Mouse (Mus musculus): ENCODE measurements around the gene Cntn2. TPM values are rescaled to one million over a fixed set of nuclear protein-coding genes. Genes with fewer than 3 reads are reported as not detected.

Gene Cntn2
- total and polyA plus RNA-seq, 2 experiments from 2014 or later, result 17.7 to 84.0 TPM

- Histone ChIP-seq H3K4me2 (ENCODE audit: low read depth, low read length) (no peak overlapping the region), H3K36me3 (ENCODE audit: insufficient read depth, low read length) (peaks cover 5% of the 10 kb centered on the region), H3K9ac (replicated peaks; ENCODE audit: low read length) (no peak overlapping the region), H3K27ac (no peak overlapping the region), H3K27me3 (ENCODE audit: insufficient read depth, low read length) (no peaks in the 10 kb centered on the region), H3K9me3 (ENCODE audit: low read length) (no peaks in the 10 kb centered on the region), H3K4me1 (ENCODE audit: insufficient read depth, low read length) (no peaks in the 10 kb centered on the region), H3K4me3 (ENCODE audit: low read length) (no peak overlapping the region)
- TF ChIP-seq CTCF (IDR thresholded peaks at IDR 0.05; ENCODE audit: low read depth), result peak; percentile 33; the same call in 1 of the 2 replicates
- no peak for ATAC-seq
- no peak for DNase-seq (ENCODE audit: low spot score)
- WGBS, result 93% methylated on average over 7 of the region's 7 CpGs
Observed at GRCm38 (mm10) chr1:132469519-132469918, 73.5 kb downstream of the Cntn2 start.

- peaks cover 11% of the 10 kb centered on the region for H3K36me3 ChIP-seq (ENCODE audit: insufficient read depth, low read length)
- TF ChIP-seq CTCF (IDR thresholded peaks at IDR 0.05; ENCODE audit: low read depth), result no peak
- no peaks in the 10 kb centered on the region for H3K4me1 ChIP-seq (ENCODE audit: insufficient read depth, low read length)
- H3K27ac ChIP-seq, result no peak overlapping the region
- H3K27me3 ChIP-seq (ENCODE audit: insufficient read depth, low read length), result no peaks in the 10 kb centered on the region
- no peak overlapping the region for H3K4me3 ChIP-seq (ENCODE audit: low read length)
- no peak for DNase-seq (ENCODE audit: low spot score)
- ATAC-seq, result no peak
- no peak overlapping the region for H3K4me2 ChIP-seq (ENCODE audit: low read depth, low read length)
- no peak overlapping the region for H3K9ac ChIP-seq (replicated peaks; ENCODE audit: low read length)
- no peaks in the 10 kb centered on the region for H3K9me3 ChIP-seq (ENCODE audit: low read length)
Observed at GRCm38 (mm10) chr1:132468926-132469325, 74.1 kb downstream of the Cntn2 start.

GRCm38 (mm10) chr1:132464651-132465050 lies 78.4 kb downstream of the Cntn2 start:
- Histone ChIP-seq H3K27ac (no peak overlapping the region), H3K9me3 (ENCODE audit: low read length) (no peaks in the 10 kb centered on the region), H3K4me1 (ENCODE audit: insufficient read depth, low read length) (no peaks in the 10 kb centered on the region), H3K9ac (replicated peaks; ENCODE audit: low read length) (no peak overlapping the region), H3K4me2 (ENCODE audit: low read depth, low read length) (no peak overlapping the region), H3K4me3 (ENCODE audit: low read length) (no peak overlapping the region), H3K36me3 (ENCODE audit: insufficient read depth, low read length) (peaks cover 25% of the 10 kb centered on the region), H3K27me3 (ENCODE audit: insufficient read depth, low read length) (no peaks in the 10 kb centered on the region)
- no peak for TF ChIP-seq CTCF (IDR thresholded peaks at IDR 0.05; ENCODE audit: low read depth)
- ATAC-seq (no peak), DNase-seq (ENCODE audit: low spot score) (no peak)
- 82% methylated on average over 5 of the region's 5 CpGs for WGBS

Other genes starting within 250 kb of the Cntn2 start
- gene Klhdc8a, start 244.6 kb downstream of the Cntn2 start, total RNA-seq (2014; rRNA removed), result 23.0 and 26.0 TPM in 2 replicates
- 11.2 and 11.7 TPM in 2 replicates for gene Klhdc8a, start 244.6 kb downstream of the Cntn2 start, polyA plus RNA-seq (2015; fragmentation: Nextera tagmentation; extraction: Ambion mirVana)
- gene Nuak2, start 227.1 kb downstream of the Cntn2 start, total RNA-seq (2014; rRNA removed), result 6.2 and 7.7 TPM in 2 replicates
- gene Nuak2, start 227.1 kb downstream of the Cntn2 start, polyA plus RNA-seq (2015; fragmentation: Nextera tagmentation; extraction: Ambion mirVana), result 7.4 and 7.9 TPM in 2 replicates
- gene Tmcc2, start 152.0 kb downstream of the Cntn2 start, total RNA-seq (2014; rRNA removed), result 138 and 151 TPM in 2 replicates
- gene Tmcc2, start 152.0 kb downstream of the Cntn2 start, polyA plus RNA-seq (2015; fragmentation: Nextera tagmentation; extraction: Ambion mirVana), result 33.5 and 34.0 TPM in 2 replicates
- 21.3 and 31.8 TPM in 2 replicates for gene Dstyk, start 125.7 kb downstream of the Cntn2 start, total RNA-seq (2014; rRNA removed)
- 5.7 and 6.2 TPM in 2 replicates for gene Dstyk, start 125.7 kb downstream of the Cntn2 start, polyA plus RNA-seq (2015; fragmentation: Nextera tagmentation; extraction: Ambion mirVana)
- gene Rbbp5, start 65.9 kb downstream of the Cntn2 start, total RNA-seq (2014; rRNA removed), result 22.4 and 27.7 TPM in 2 replicates
- gene Rbbp5, start 65.9 kb downstream of the Cntn2 start, polyA plus RNA-seq (2015; fragmentation: Nextera tagmentation; extraction: Ambion mirVana), result 23.8 and 24.2 TPM in 2 replicates
- 2.8 and 3.0 TPM in 2 replicates for gene Tmem81, start 37.0 kb downstream of the Cntn2 start, total RNA-seq (2014; rRNA removed)
- gene Tmem81, start 37.0 kb downstream of the Cntn2 start, polyA plus RNA-seq (2015; fragmentation: Nextera tagmentation; extraction: Ambion mirVana), result 0.74 and 0.78 TPM in 2 replicates
- 69.6 and 74.6 TPM in 2 replicates for gene Nfasc, start 198.5 kb upstream of the Cntn2 start, total RNA-seq (2014; rRNA removed)
- 26.5 and 30.5 TPM in 2 replicates for gene Nfasc, start 198.5 kb upstream of the Cntn2 start, polyA plus RNA-seq (2015; fragmentation: Nextera tagmentation; extraction: Ambion mirVana)

Data from hindbrain, postnatal 0 days (tissue).